Mouse (Mus musculus) liver, adult 2 months (tissue): Measurements from ENCODE around the gene Wdtc1.

Source experiments
- CTCF ChIP-seq: fragments of 200-500 bp; IDR thresholded peaks from 2 replicates; pipeline ENCODE4 v1.5.1; 2011; ENCODE audit warnings: low read depth, low read length, control low read depth
- POLR2A ChIP-seq: fragments of 200-500 bp; IDR thresholded peaks from 2 replicates; pipeline ENCODE4 v1.6.1; 2011; ENCODE audit warnings: low read length, control low read depth; ENCODE audit not compliant: insufficient read depth; ENCODE audit errors: extremely low read depth

DNA sequence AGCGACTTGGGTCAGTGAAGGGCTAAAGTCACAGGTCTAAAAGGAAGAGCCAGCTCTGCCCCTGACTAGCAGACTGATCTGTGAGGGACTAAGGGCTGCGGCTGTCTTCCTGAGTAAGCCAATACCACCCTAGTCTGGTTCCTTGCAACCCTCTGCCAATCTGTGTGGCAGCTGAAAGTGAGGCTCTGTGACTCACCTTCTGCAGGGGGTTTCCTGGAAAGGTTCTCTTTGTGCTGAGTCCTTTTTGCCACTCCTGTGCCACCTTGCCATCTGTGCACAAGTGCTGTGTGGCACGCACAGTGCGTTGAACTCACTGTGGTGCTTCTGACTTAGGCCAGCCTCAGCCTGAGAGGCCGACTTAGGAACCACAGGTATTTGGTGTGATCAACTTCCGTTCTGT, 46.2 kb upstream of the Wdtc1 start:
- no peak for TF ChIP-seq CTCF
- no peak for TF ChIP-seq POLR2A
